Mouse (Mus musculus) liver, postnatal 0 days (tissue): ENCODE data around the gene Adcy6. TPM values are rescaled to one million over a fixed set of nuclear protein-coding genes. Genes with fewer than 3 reads are reported as not detected.

ENCODE experiments used
- ATAC-seq: fragments of 200-750 bp; cut with Nextera tagmentation; 2 replicates; pipeline ENCODE4 v1.8.0; 2017; ENCODE audit warnings: mild to moderate bottlenecking, moderate library complexity
- DNase-seq: peaks from one replicate; pipeline ENCODE4 v3.0.0-alpha.2; 2016
- H3K27ac ChIP-seq: fragments of 300-500 bp; sonication (generic); 2 replicates; pipeline ENCODE4 v1.5.1; 2014; ENCODE audit warnings: antibody characterized with exemption, moderate library complexity, mild to moderate bottlenecking, low read depth
- H3K27me3 ChIP-seq: fragments of 300-500 bp; sonication (generic); 2 replicates; pipeline ENCODE4 v1.6.1; 2014; ENCODE audit warnings: low read length, control low read depth, mixed read lengths; ENCODE audit not compliant: insufficient read depth
- H3K36me3 ChIP-seq: fragments of 300-500 bp; sonication (generic); replicated peaks from 2 replicates; pipeline ENCODE4 v1.6.1; 2014; ENCODE audit warnings: mild to moderate bottlenecking, control low read depth, low read length, moderate library complexity, mixed read lengths; ENCODE audit not compliant: insufficient read depth
- H3K4me1 ChIP-seq: fragments of 300-500 bp; sonication (generic); 2 replicates; pipeline ENCODE4 v1.6.1; 2014; ENCODE audit warnings: antibody characterized with exemption, mild to moderate bottlenecking, control low read depth; ENCODE audit not compliant: insufficient read depth
- H3K4me2 ChIP-seq: fragments of 300-500 bp; sonication (generic); 2 replicates; pipeline ENCODE4 v1.6.1; 2014; ENCODE audit warnings: low read depth, mild to moderate bottlenecking, low read length, moderate library complexity, mixed read lengths
- H3K4me3 ChIP-seq: fragments of 300-500 bp; sonication (generic); 2 replicates; pipeline ENCODE4 v1.5.1; 2014; ENCODE audit warnings: low read depth, low read length
- H3K9ac ChIP-seq: fragments of 300-500 bp; sonication (generic); replicated peaks from 2 replicates; pipeline ENCODE4 v1.6.1; 2014; ENCODE audit warnings: mild to moderate bottlenecking, moderate library complexity
- H3K9me3 ChIP-seq: fragments of 300-500 bp; sonication (generic); 2 replicates; pipeline ENCODE4 v1.6.1; 2016; ENCODE audit warnings: mild to moderate bottlenecking, control low read depth, low read length, mixed read lengths
- CTCF ChIP-seq: sonication (generic); IDR thresholded peaks from 2 replicates; pipeline ENCODE4 v1.5.1; 2016; ENCODE audit warnings: antibody characterized with exemption, low read depth
- EP300 ChIP-seq: IDR thresholded peaks from 2 replicates; pipeline ENCODE4 v1.6.1; 2016; ENCODE audit warnings: antibody characterized with exemption, low read depth, mild to moderate bottlenecking
- WGBS: fragments of 180-500 bp; shearing (Covaris S2); extraction: QIAGEN DNeasy Blood & Tissue Kit; methylation state at CpG from one replicate; pipeline ENCODE4 v1.1.7; 2014; ENCODE audit not compliant: insufficient replicate concordance; 5-methylcytosine and 5-hydroxymethylcytosine counted together
- polyA plus RNA-seq: library from polyadenylated mRNA; unstranded; fragments of >200 nt; fragmentation: Nextera tagmentation; extraction: Ambion mirVana; gene quantifications from 2 replicates; pipeline ENCODE4 v1.2.1, GENCODE M21; 2015

Gene Adcy6
- polyA plus RNA-seq, 1 experiment from 2014 or later, result 7.7 TPM

DNA sequence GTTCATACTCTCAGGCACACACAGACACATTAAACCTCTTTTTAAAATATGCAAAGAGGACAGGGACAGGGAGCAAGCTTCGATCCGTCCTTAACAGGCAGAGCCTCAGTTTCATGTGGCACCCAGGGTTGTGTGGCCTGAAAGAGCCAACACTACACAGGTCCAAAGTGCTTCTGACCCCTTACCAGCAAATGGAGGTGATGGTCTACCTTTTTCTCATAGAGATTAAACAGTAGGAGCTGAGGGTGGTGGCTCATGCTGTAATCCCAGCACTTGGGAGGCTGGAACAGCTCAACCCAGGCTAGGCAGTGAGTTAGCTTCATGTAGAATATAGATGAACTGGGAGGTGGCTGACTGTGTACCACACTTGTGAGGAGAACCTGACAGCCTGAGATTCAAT, 30.6 kb downstream of the Adcy6 start:
- no peak overlapping the region for H3K4me3 ChIP-seq
- no peaks in the 10 kb centered on the region for H3K36me3 ChIP-seq
- H3K4me1 ChIP-seq, result no peaks in the 10 kb centered on the region
- no peak overlapping the region for H3K4me2 ChIP-seq
- TF ChIP-seq CTCF, result no peak
- TF ChIP-seq EP300, result no peak
- no peak overlapping the region for H3K27ac ChIP-seq
- H3K9ac ChIP-seq, result no peak overlapping the region
- no peaks in the 10 kb centered on the region for H3K9me3 ChIP-seq
- no peak for DNase-seq
- no peaks in the 10 kb centered on the region for H3K27me3 ChIP-seq
- no peak for ATAC-seq
- WGBS, result 72% methylated on average over 2 of the region's 2 CpGs

DNA sequence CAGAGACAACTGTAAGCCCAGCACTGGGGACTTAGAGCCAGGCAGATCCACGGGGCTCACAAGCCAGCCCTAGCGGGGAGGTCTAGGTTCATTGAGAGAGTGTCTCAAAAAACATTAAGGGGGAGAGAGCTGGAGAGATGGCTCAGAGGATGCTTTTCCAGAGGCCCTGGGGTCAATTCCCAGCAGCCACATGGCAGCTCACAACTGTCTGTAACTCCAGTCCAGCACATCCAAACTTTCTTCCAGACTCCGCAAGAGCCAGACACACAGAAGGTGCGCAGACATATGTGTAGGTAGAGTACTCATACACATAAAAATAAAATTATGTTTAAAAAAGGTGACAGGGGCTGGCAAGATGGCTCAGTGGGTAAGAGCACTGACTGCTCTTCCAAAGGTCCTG, 36.6 kb downstream of the Adcy6 start:
- Histone ChIP-seq H3K4me2 (no peak overlapping the region), H3K9me3 (no peaks in the 10 kb centered on the region), H3K4me3 (no peak overlapping the region), H3K36me3 (no peaks in the 10 kb centered on the region), H3K4me1 (peaks cover 9% of the 10 kb centered on the region), H3K9ac (no peak overlapping the region), H3K27ac (no peak overlapping the region), H3K27me3 (no peaks in the 10 kb centered on the region)
- 75% methylated on average over 4 of the region's 4 CpGs for WGBS
- TF ChIP-seq CTCF (no peak), EP300 (no peak)
- DNase-seq (no peak), ATAC-seq (no peak)

DNA sequence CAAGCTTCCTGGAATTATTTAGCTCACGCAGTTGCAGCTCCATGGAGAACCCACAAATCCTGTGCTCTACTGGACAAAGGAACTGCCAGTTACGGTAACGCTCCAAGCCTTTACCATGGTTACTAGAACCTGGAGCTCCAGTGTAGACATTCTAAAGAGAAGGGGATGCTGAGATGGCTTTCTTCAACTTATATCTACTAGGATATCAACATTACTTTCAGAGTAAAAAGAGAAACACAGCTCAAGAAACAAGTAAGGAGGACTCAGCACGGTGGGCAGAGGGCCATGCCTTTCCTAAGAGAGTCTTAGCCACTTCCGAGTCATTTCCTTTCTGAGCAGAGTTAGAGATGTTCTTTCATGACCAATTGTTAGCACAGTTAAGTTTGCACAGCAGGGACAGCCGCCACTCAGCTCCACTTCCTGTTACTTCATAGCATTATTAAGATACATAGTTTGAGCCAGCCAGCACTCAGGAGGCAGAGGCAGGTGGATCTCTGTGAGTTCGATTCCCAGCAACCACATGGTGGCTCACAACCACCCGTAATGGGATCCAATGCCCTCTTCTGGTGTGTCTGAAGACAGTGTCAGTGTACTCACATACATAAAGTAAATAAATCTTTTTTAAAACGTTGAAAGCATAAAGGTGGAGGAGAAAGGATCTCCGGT, 38.9 kb downstream of the Adcy6 start, which contains the start of the genes Ccnt1 and 4930415O20Rik:
Gene Ccnt1, minus strand, starts transcription at position 51 of the 666 bp plus-strand sequence.
Gene 4930415O20Rik, plus strand, starts transcription at position 132 of the 666 bp plus-strand sequence.
- no peaks in the 10 kb centered on the region for H3K27me3 ChIP-seq
- no peak for ATAC-seq
- H3K4me2 ChIP-seq, result no peak within 1 kb of the TSS
- no peak within 1 kb of the TSS for H3K27ac ChIP-seq
- no peaks in the 10 kb centered on the region for H3K36me3 ChIP-seq
- no peak for DNase-seq
- peaks cover 13% of the 10 kb centered on the region for H3K4me1 ChIP-seq
- H3K9me3 ChIP-seq, result no peaks in the 10 kb centered on the region
- no peak for TF ChIP-seq CTCF
- no peak for TF ChIP-seq EP300
- WGBS, result 54% methylated on average over 10 of the region's 10 CpGs
- no peak within 1 kb of the TSS for H3K9ac ChIP-seq
- no peak within 1 kb of the TSS for H3K4me3 ChIP-seq

DNA sequence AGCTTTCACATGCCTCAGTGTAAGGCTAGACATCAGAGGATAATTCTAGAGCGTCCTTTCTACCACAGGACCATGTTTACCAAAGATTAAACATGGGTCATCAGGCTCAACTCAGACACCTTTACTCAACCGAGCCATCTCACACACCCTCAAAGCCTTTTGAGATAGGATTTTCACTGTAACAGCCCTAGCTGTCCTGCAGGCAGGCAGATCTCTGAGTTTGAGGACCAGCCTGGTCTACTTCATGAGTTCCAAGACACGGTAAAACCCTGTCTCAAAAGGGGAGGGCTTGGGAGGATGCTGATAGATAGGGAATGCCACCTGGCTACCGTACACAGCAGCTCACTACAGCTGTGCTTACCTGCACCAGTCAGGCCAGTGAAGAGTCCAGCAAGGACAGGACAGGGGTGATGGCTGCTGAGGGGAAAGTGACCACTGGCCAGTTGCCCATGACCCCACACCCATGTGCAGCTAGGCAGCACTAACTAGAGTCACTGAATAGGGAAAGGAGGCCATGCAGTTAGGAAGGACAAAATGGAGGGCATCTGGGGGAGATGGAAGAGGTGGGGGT, 40.0 kb downstream of the Adcy6 start:
- H3K4me3 ChIP-seq, result no peak overlapping the region
- no peaks in the 10 kb centered on the region for H3K27me3 ChIP-seq
- no peak overlapping the region for H3K27ac ChIP-seq
- H3K9me3 ChIP-seq, result no peaks in the 10 kb centered on the region
- no peaks in the 10 kb centered on the region for H3K36me3 ChIP-seq
- TF ChIP-seq CTCF (no peak), EP300 (no peak)
- no peak for ATAC-seq
- peaks cover 21% of the 10 kb centered on the region for H3K4me1 ChIP-seq
- no peak for DNase-seq
- no peak overlapping the region for H3K9ac ChIP-seq
- no peak overlapping the region for H3K4me2 ChIP-seq
- WGBS, result 74% methylated on average over 4 of the region's 4 CpGs

DNA sequence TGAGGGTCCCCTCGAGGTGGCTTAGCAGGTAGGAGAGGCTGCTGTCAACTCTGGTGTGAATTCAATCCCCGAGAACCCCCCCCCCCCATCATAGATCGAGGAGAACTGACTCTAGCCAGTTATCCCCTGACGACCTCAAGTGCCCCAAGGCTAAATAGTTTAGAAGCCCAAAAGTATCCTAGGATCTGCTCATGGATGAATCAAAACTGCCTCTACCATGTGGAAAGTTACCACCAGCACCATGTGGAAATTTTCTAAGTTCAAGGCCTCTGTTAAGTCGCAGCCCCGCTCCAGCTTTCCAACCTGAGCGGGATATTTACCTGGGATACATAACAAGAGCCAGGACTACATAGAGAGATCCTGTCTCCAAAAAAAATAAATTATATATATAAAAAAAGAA, 40.7 kb downstream of the Adcy6 start:
- H3K27ac ChIP-seq, result no peak overlapping the region
- no peak for ATAC-seq
- peak overlapping the region; percentile 82 for H3K4me2 ChIP-seq
- no peak for DNase-seq
- peaks cover 4% of the 10 kb centered on the region; the same call in 1 of the 2 replicates for H3K36me3 ChIP-seq
- peaks cover 21% of the 10 kb centered on the region for H3K4me1 ChIP-seq
- peak overlapping the region; percentile 66 for H3K9ac ChIP-seq
- H3K4me3 ChIP-seq, result no peak overlapping the region; the same call in 1 of the 2 replicates
- WGBS, result 57% methylated on average over 7 of the region's 7 CpGs
- no peaks in the 10 kb centered on the region for H3K27me3 ChIP-seq
- TF ChIP-seq CTCF, result no peak
- TF ChIP-seq EP300, result no peak
- no peaks in the 10 kb centered on the region for H3K9me3 ChIP-seq

DNA sequence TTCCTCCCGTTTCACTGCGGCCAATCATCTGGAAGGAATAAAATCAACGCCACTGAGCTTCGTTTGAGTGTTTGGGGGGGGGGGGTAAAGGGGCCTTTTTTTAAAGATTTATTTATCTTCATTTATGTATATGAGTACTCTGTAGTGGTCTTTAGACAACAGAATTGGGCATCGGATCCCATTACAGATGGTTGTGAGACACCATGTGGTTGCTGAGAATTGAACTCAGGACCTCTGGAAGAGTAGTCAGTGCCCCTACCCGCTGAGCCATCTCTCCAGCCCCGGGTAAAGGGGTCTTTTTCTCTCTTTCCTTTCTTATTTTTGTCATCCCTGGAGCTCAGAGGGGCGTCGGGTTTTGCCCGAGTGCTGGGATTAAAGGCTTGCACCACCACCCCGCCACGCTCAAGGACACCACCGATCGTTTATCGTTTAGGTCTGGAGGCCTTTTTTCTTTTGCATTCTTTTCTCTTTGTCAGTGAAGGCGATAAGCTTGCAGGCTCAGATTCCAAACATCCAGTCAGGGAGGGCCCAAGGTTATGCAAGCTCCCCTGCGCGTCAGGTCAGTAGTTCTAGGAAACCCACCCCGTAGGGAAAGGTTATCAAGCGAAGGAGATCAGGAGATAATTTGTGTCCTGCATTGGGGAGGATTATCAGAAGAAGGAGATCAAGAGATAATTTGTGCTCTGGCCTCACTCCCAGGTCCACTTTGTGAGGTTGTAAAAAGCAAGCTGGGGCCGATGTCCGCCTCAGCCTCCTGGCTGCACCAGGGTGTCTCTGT, 41.4 kb downstream of the Adcy6 start:
- Histone ChIP-seq H3K36me3 (peaks cover 10% of the 10 kb centered on the region; the same call in 1 of the 2 replicates), H3K9ac (peak overlapping the region; percentile 66), H3K27me3 (no peaks in the 10 kb centered on the region), H3K4me2 (peak overlapping the region; percentile 82), H3K27ac (peak overlapping the region; percentile 86), H3K4me1 (peaks cover 21% of the 10 kb centered on the region), H3K9me3 (no peaks in the 10 kb centered on the region), H3K4me3 (peak overlapping the region; percentile 83)
- TF ChIP-seq EP300, result no peak
- no peak for TF ChIP-seq CTCF
- DNase-seq (no peak), ATAC-seq (no peak)
- WGBS, result 4% methylated on average over 22 of the region's 22 CpGs
